Mouse (Mus musculus) embryonic facial prominence, embryonic 10.5 days (tissue): ENCODE results near the gene Olfr1143. TPM values are rescaled to one million over a fixed set of nuclear protein-coding genes. Genes with fewer than 3 reads are reported as not detected.

Experiments used
- DNase-seq: peaks from one replicate; pipeline ENCODE4 v3.0.0-alpha.2; 2017; ENCODE audit warnings: low spot score
- H3K27ac ChIP-seq: fragments of 300-500 bp; sonication (generic); replicated peaks from 2 replicates; pipeline ENCODE4 v1.5.1; 2016; ENCODE audit warnings: mild to moderate bottlenecking
- H3K27me3 ChIP-seq: fragments of 300-500 bp; sonication (generic); replicated peaks from 2 replicates; pipeline ENCODE4 v1.6.1; 2016; ENCODE audit warnings: low read depth, mild to moderate bottlenecking; ENCODE audit not compliant: poor library complexity, severe bottlenecking
- H3K36me3 ChIP-seq: fragments of 300-500 bp; sonication (generic); replicated peaks from 2 replicates; pipeline ENCODE4 v1.6.1; 2016; ENCODE audit warnings: mild to moderate bottlenecking, moderate library complexity
- H3K4me1 ChIP-seq: fragments of 300-500 bp; sonication (generic); 2 replicates; pipeline ENCODE4 v1.6.1; 2016
- H3K4me3 ChIP-seq: fragments of 300-500 bp; sonication (generic); 2 replicates; pipeline ENCODE4 v1.5.1; 2016; ENCODE audit warnings: mild to moderate bottlenecking, moderate library complexity
- H3K9me3 ChIP-seq: fragments of 300-500 bp; sonication (generic); 2 replicates; pipeline ENCODE4 v1.6.1; 2016; ENCODE audit warnings: mild to moderate bottlenecking
- WGBS: fragments of 180-500 bp; shearing (Covaris S2); methylation state at CpG from one replicate; pipeline ENCODE4 v1.1.7; 2016; 5-methylcytosine and 5-hydroxymethylcytosine counted together
- polyA plus RNA-seq: library from polyadenylated mRNA; unstranded; fragments of >200 nt; fragmentation: Nextera tagmentation; extraction: Ambion mirVana; gene quantifications from 2 replicates; pipeline ENCODE4 v1.2.1, GENCODE M21; 2016

The Olfr1143 gene
- not detected in 2 replicates for polyA plus RNA-seq

GRCm38 (mm10) chr2:87800292-87800691 lies at the start of gene Olfr1143:
Olfr1143 (plus strand) TSS chr2:87800592.
- H3K4me1 ChIP-seq = no peaks in the 10 kb centered on the region
- no peaks in the 10 kb centered on the region for H3K36me3 ChIP-seq
- no peak within 1 kb of the TSS for H3K4me3 ChIP-seq
- H3K9me3 ChIP-seq = no peaks in the 10 kb centered on the region
- H3K27me3 ChIP-seq = no peaks in the 10 kb centered on the region
- H3K27ac ChIP-seq = no peak within 1 kb of the TSS
- DNase-seq = no peak

GRCm38 (mm10) chr2:87753891-87754290 lies 46.5 kb upstream of the Olfr1143 start, which contains the start of gene Olfr1141:
Olfr1141 (minus strand) TSS chr2:87753991.
- no peaks in the 10 kb centered on the region for H3K9me3 ChIP-seq
- 91% methylated on average over 1 of the region's 1 CpGs for WGBS
- no peaks in the 10 kb centered on the region for H3K4me1 ChIP-seq
- H3K27ac ChIP-seq = no peak within 1 kb of the TSS
- no peak for DNase-seq
- no peak within 1 kb of the TSS for H3K4me3 ChIP-seq
- no peaks in the 10 kb centered on the region for H3K36me3 ChIP-seq
- no peaks in the 10 kb centered on the region for H3K27me3 ChIP-seq

- Histone ChIP-seq H3K9me3 (no peaks in the 10 kb centered on the region), H3K27ac (no peak overlapping the region), H3K4me1 (no peaks in the 10 kb centered on the region), H3K36me3 (no peaks in the 10 kb centered on the region), H3K4me3 (no peak overlapping the region), H3K27me3 (no peaks in the 10 kb centered on the region)
- DNase-seq = no peak
- WGBS = 57% methylated on average over 1 of the region's 1 CpGs
Measured at GRCm38 (mm10) chr2:87776143-87776542, 24.2 kb upstream of the Olfr1143 start.

- no peak within 1 kb of the TSS for H3K27ac ChIP-seq
- 85% methylated on average over 4 of the region's 4 CpGs for WGBS
- no peaks in the 10 kb centered on the region for H3K36me3 ChIP-seq
- no peaks in the 10 kb centered on the region for H3K27me3 ChIP-seq
- H3K4me1 ChIP-seq = no peaks in the 10 kb centered on the region
- no peak for DNase-seq
- H3K9me3 ChIP-seq = no peaks in the 10 kb centered on the region
- no peak within 1 kb of the TSS for H3K4me3 ChIP-seq
Measured at GRCm38 (mm10) chr2:87779183-87779582, 21.2 kb upstream of the Olfr1143 start, which contains the start of gene Olfr152. Olfr152 (plus strand) TSS chr2:87779483.

GRCm38 (mm10) chr2:87809522-87809921 lies 9.1 kb downstream of the Olfr1143 start, which contains the start of gene Olfr1145:
Olfr1145 (plus strand) TSS chr2:87809822.
- H3K9me3 ChIP-seq = no peaks in the 10 kb centered on the region
- no peak within 1 kb of the TSS for H3K27ac ChIP-seq
- DNase-seq = no peak
- no peaks in the 10 kb centered on the region for H3K27me3 ChIP-seq
- no peaks in the 10 kb centered on the region for H3K36me3 ChIP-seq
- no peak within 1 kb of the TSS for H3K4me3 ChIP-seq
- H3K4me1 ChIP-seq = no peaks in the 10 kb centered on the region
- 90% methylated on average over 1 of the region's 1 CpGs for WGBS

- H3K4me1 ChIP-seq = no peaks in the 10 kb centered on the region
- no peak for DNase-seq
- H3K27ac ChIP-seq = no peak within 1 kb of the TSS
- no peaks in the 10 kb centered on the region for H3K27me3 ChIP-seq
- no peaks in the 10 kb centered on the region for H3K9me3 ChIP-seq
- 92% methylated on average over 1 of the region's 1 CpGs for WGBS
- no peaks in the 10 kb centered on the region for H3K36me3 ChIP-seq
- no peak within 1 kb of the TSS for H3K4me3 ChIP-seq
Measured at GRCm38 (mm10) chr2:87830233-87830632, 29.8 kb downstream of the Olfr1143 start, which contains the start of gene Olfr1148. Olfr1148 (plus strand) TSS chr2:87830533.

- Histone ChIP-seq H3K4me3 (no peak within 1 kb of the TSS), H3K27ac (no peak within 1 kb of the TSS), H3K36me3 (no peaks in the 10 kb centered on the region), H3K4me1 (no peaks in the 10 kb centered on the region), H3K9me3 (no peaks in the 10 kb centered on the region), H3K27me3 (no peaks in the 10 kb centered on the region)
- 86% methylated on average over 1 of the region's 1 CpGs for WGBS
- DNase-seq = no peak
Measured at GRCm38 (mm10) chr2:87843693-87844092, 43.3 kb downstream of the Olfr1143 start, which contains the start of gene Olfr1150-ps1. Olfr1150-ps1 (plus strand) TSS chr2:87843993.

Other genes starting within 250 kb of the Olfr1143 start
- gene Olfr1129, start 226.7 kb upstream of the Olfr1143 start, polyA plus RNA-seq = not detected in 2 replicates
- gene Olfr1130, start 194.4 kb upstream of the Olfr1143 start, polyA plus RNA-seq = not detected in 2 replicates
- not detected in 2 replicates for gene Olfr1131, start 173.5 kb upstream of the Olfr1143 start, polyA plus RNA-seq
- gene Olfr1132, start 163.1 kb upstream of the Olfr1143 start, polyA plus RNA-seq = not detected in 2 replicates
- not detected in 2 replicates for gene Olfr1133, start 153.2 kb upstream of the Olfr1143 start, polyA plus RNA-seq
- gene Olfr1134, start 142.1 kb upstream of the Olfr1143 start, polyA plus RNA-seq = not detected in 2 replicates
- not detected in 2 replicates for gene Olfr1135, start 126.9 kb upstream of the Olfr1143 start, polyA plus RNA-seq
- not detected in 2 replicates for gene Olfr1136, start 106.6 kb upstream of the Olfr1143 start, polyA plus RNA-seq
- not detected in 2 replicates for gene Olfr1137, start 87.4 kb upstream of the Olfr1143 start, polyA plus RNA-seq
- gene Olfr1138, start 60.6 kb upstream of the Olfr1143 start, polyA plus RNA-seq = not detected in 2 replicates
- gene Olfr1140, start 56.8 kb upstream of the Olfr1143 start, polyA plus RNA-seq = not detected in 2 replicates
- not detected in 2 replicates for gene Olfr1141, start 46.6 kb upstream of the Olfr1143 start, polyA plus RNA-seq
- gene Olfr152, start 21.1 kb upstream of the Olfr1143 start, polyA plus RNA-seq = not detected in 2 replicates
- not detected in 2 replicates for gene Olfr1145, start 9.2 kb downstream of the Olfr1143 start, polyA plus RNA-seq
- not detected in 2 replicates for gene Olfr1148, start 29.9 kb downstream of the Olfr1143 start, polyA plus RNA-seq
- gene Olfr1150-ps1, start 43.4 kb downstream of the Olfr1143 start, polyA plus RNA-seq = not detected in 2 replicates
- gene Olfr1151, start 55.3 kb downstream of the Olfr1143 start, polyA plus RNA-seq = not detected in 2 replicates
- gene Olfr1152, start 65.9 kb downstream of the Olfr1143 start, polyA plus RNA-seq = not detected in 2 replicates
- gene Olfr1153, start 94.4 kb downstream of the Olfr1143 start, polyA plus RNA-seq = not detected in 2 replicates
- gene Olfr1154, start 104.6 kb downstream of the Olfr1143 start, polyA plus RNA-seq = not detected in 2 replicates
- not detected in 2 replicates for gene Olfr1155, start 144.5 kb downstream of the Olfr1143 start, polyA plus RNA-seq
- not detected in 2 replicates for gene Olfr1156, start 152.5 kb downstream of the Olfr1143 start, polyA plus RNA-seq
- gene Olfr1157, start 167.7 kb downstream of the Olfr1143 start, polyA plus RNA-seq = not detected in 2 replicates
- not detected in 2 replicates for gene Olfr74, start 174.1 kb downstream of the Olfr1143 start, polyA plus RNA-seq
- gene Olfr1158, start 189.5 kb downstream of the Olfr1143 start, polyA plus RNA-seq = not detected in 2 replicates
- not detected in 2 replicates for gene Olfr1160, start 207.7 kb downstream of the Olfr1143 start, polyA plus RNA-seq
- not detected in 2 replicates for gene Olfr1161, start 222.2 kb downstream of the Olfr1143 start, polyA plus RNA-seq
- gene Olfr73, start 237.1 kb downstream of the Olfr1143 start, polyA plus RNA-seq = 0.05 TPM in 1 of 2 replicates, not detected in the other